Mouse (Mus musculus) kidney, adult 2 months (tissue): ENCODE results near the gene Bdh2.

Experiments
- CTCF ChIP-seq: fragments of 200-500 bp; conservative IDR thresholded peaks from 2 replicates; pipeline ENCODE4 v1.5.1; 2011; ENCODE audit warnings: low read depth, mild to moderate bottlenecking, control low read depth, low read length, moderate library complexity, mixed read lengths; ENCODE audit not compliant: insufficient read depth, insufficient read length
- POLR2A ChIP-seq: fragments of 200-500 bp; IDR thresholded peaks from one replicate; pipeline ENCODE4 v1.6.1; 2011; ENCODE audit warnings: low read depth, low read length, control low read depth

- no peak for TF ChIP-seq POLR2A
- no peak for TF ChIP-seq CTCF
Measured at GRCm38 (mm10) chr3:135285256-135285655, 4.2 kb downstream of the Bdh2 start.
